Mouse (Mus musculus): ENCODE measurements at regions not wholly inside any gene's neighbourhood (a gene's known extent, or its start where the extent isn't known, plus 50 kb on each side); places are given as distances from the start of the nearest gene placed in this dataset.

DNA sequence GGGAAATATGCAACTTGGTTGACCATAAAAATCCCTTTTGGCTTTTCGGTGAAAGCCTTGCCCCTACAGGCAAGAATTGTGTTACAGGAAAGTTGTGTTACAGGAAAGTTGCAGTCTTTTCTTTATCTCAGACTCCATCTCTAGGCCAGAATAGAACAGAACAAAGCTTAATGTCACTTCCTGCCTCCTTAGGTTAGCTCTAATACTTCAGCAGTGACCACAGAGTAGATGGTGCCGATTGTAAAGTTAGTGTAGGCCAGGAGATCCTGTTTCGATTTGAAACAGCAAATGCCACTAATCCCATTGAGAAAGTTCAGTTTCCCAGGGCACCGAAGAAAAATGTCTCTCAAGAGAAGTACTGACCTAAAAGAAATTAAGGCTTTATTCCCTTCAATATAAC lies 170.3 kb upstream of the Agr3 start:
- no peak overlapping the region for H3K4me3 ChIP-seq (ENCODE audit: insufficient read depth, low read depth, low read length)
- H3K36me3 ChIP-seq (ENCODE audit: control insufficient read depth, insufficient read depth, low read length), result no peaks in the 10 kb centered on the region
- no peaks in the 10 kb centered on the region for H3K27me3 ChIP-seq (replicated peaks; ENCODE audit: control insufficient read depth, insufficient read depth, low read length)
- no peaks in the 10 kb centered on the region for H3K4me1 ChIP-seq (ENCODE audit: control insufficient read depth, insufficient read depth, low read length)
- peak; percentile 11 for DNase-seq
- no peak for TF ChIP-seq CTCF (conservative IDR thresholded peaks at IDR 0.05; ENCODE audit: insufficient read depth, insufficient read length, low read depth, low read length)
- no peak for TF ChIP-seq POLR2A (IDR thresholded peaks at IDR 0.05; ENCODE audit: low read depth, low read length)
- WGBS, result 72% methylated on average over 4 of the region's 4 CpGs
- H3K27ac ChIP-seq (ENCODE audit: insufficient read depth, low read depth, low read length), result no peak overlapping the region

DNA sequence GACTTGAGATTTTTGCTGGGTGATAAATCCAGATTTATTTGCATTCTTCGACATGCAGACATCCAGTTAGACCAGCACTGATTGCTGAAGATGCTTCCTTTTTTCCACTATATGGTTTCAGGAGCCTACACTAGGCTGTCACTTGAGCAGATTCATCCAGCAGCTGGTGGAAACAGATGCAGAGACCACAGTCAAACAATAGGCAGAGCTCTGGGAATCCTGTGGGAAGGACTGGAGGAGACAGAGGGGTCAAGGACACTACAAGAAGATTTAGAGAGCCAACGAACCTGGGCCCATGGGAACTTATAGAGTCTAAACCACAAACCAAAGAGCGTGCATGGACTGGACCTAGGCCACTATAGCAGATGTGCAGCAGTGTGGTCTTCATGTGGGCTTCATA lies 177.4 kb upstream of the Agr3 start:
- Histone ChIP-seq H3K27me3 (replicated peaks; ENCODE audit: control insufficient read depth, insufficient read depth, low read length) (no peaks in the 10 kb centered on the region), H3K27ac (ENCODE audit: insufficient read depth, low read depth, low read length) (no peak overlapping the region), H3K4me1 (ENCODE audit: control insufficient read depth, insufficient read depth, low read length) (no peaks in the 10 kb centered on the region), H3K4me3 (ENCODE audit: insufficient read depth, low read depth, low read length) (no peak overlapping the region), H3K36me3 (ENCODE audit: control insufficient read depth, insufficient read depth, low read length) (no peaks in the 10 kb centered on the region)
- TF ChIP-seq CTCF (conservative IDR thresholded peaks at IDR 0.05; ENCODE audit: insufficient read depth, insufficient read length, low read depth, low read length) (no peak), POLR2A (IDR thresholded peaks at IDR 0.05; ENCODE audit: low read depth, low read length) (no peak)
- no peak for DNase-seq
- 57% methylated on average over 3 of the region's 3 CpGs for WGBS

DNA sequence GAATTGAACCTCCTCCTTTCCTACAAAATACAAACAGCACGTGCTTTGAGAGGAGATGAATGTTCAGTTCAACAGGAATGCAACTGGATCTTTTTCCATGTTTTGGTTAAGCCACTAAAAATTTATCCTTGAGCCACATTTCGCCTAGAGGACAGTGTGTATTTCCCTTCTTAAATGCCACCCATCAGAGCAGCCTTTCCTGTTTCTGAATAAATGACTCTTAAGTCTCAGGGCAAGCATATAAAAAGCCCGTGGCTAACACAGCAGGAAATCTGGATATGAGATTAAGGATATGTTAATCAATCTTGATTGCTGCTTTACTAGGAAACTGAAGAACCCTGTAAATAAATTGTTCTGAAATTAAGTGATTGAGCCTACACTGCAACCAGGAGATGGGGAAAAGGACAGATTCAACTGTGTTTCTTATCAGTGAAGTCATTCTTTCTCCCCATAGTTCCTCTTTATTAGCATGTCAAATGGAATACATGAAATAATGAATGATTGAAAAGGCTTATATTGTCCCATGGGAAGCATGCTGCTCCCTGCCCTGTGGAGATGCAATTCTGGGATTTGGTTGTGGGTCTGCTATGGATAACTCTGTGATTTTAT lies 178.6 kb upstream of the Agr3 start:
- DNase-seq, result peak; percentile 57
- WGBS, result 13% methylated on average over 3 of the region's 3 CpGs

GRCm38 (mm10) chr12:35742729-35743128 lies 182.7 kb upstream of the Agr3 start:
- Histone ChIP-seq H3K36me3 (ENCODE audit: control insufficient read depth, insufficient read depth, low read length) (no peaks in the 10 kb centered on the region), H3K4me3 (ENCODE audit: insufficient read depth, low read depth, low read length) (no peak overlapping the region), H3K4me1 (ENCODE audit: control insufficient read depth, insufficient read depth, low read length) (no peaks in the 10 kb centered on the region), H3K27me3 (replicated peaks; ENCODE audit: control insufficient read depth, insufficient read depth, low read length) (no peaks in the 10 kb centered on the region), H3K27ac (ENCODE audit: insufficient read depth, low read depth, low read length) (no peak overlapping the region)
- DNase-seq, result no peak
- 43% methylated on average over 1 of the region's 1 CpGs for WGBS
- TF ChIP-seq POLR2A (IDR thresholded peaks at IDR 0.05; ENCODE audit: low read depth, low read length) (no peak), CTCF (conservative IDR thresholded peaks at IDR 0.05; ENCODE audit: insufficient read depth, insufficient read length, low read depth, low read length) (no peak)

More for the DNA sequence above, 178.6 kb upstream of the Agr3 start:
- no peaks in the 10 kb centered on the region for H3K27me3 ChIP-seq (replicated peaks; ENCODE audit: control insufficient read depth, insufficient read depth, low read length)
- no peaks in the 10 kb centered on the region for H3K36me3 ChIP-seq (ENCODE audit: control insufficient read depth, insufficient read depth, low read length)
- H3K4me1 ChIP-seq (ENCODE audit: control insufficient read depth, insufficient read depth, low read length), result no peaks in the 10 kb centered on the region
- H3K4me3 ChIP-seq (ENCODE audit: insufficient read depth, low read depth, low read length), result no peak overlapping the region
- TF ChIP-seq POLR2A (IDR thresholded peaks at IDR 0.05; ENCODE audit: low read depth, low read length) (no peak), CTCF (conservative IDR thresholded peaks at IDR 0.05; ENCODE audit: insufficient read depth, insufficient read length, low read depth, low read length) (no peak)
- H3K27ac ChIP-seq (ENCODE audit: insufficient read depth, low read depth, low read length), result peak overlapping the region; percentile 62

DNA sequence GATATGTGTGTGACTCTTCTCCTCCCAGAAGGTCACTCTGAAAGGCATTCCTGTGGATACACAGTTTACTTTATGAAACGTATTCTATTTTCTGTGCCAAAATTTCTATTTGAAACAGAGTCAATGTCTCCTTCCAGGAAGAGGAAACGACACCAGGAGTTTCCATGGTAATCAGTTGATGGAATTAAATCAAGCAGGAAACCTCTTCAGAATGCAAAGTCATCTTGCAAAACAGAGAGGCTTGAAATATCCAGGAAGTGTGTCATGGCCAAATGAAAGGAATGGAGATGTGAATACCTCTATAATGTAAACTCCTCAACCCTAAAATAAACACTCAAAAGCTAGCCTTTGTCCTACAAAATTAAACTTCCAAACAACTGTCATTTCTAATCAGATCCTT lies 189.0 kb upstream of the Agr3 start:
- Histone ChIP-seq H3K27ac (ENCODE audit: insufficient read depth, low read depth, low read length) (no peak overlapping the region), H3K27me3 (replicated peaks; ENCODE audit: control insufficient read depth, insufficient read depth, low read length) (no peaks in the 10 kb centered on the region), H3K4me1 (ENCODE audit: control insufficient read depth, insufficient read depth, low read length) (no peaks in the 10 kb centered on the region), H3K4me3 (ENCODE audit: insufficient read depth, low read depth, low read length) (no peak overlapping the region), H3K36me3 (ENCODE audit: control insufficient read depth, insufficient read depth, low read length) (no peaks in the 10 kb centered on the region)
- DNase-seq, result peak; percentile 58
- TF ChIP-seq CTCF (conservative IDR thresholded peaks at IDR 0.05; ENCODE audit: insufficient read depth, insufficient read length, low read depth, low read length) (no peak), POLR2A (IDR thresholded peaks at IDR 0.05; ENCODE audit: low read depth, low read length) (no peak)
- WGBS, result 47% methylated on average over 2 of the region's 2 CpGs

DNA sequence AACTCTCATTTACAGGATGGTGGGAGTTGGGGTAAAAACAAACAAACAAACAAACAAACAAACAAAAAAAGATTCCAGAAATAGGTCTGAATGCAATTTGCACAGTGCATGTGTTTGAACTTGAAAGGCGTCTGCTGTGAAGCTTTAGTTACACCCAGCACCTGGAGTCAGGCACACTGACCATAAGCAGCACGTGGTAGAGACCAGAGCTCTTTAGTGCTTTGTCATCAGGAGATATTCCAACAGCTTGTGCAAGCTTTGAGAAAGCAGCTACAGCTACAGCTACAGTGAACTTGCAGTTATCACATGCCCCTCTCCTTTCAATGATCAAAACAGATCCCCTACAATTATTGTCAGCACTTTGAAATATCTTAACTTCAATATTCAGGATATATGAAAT lies 190.4 kb upstream of the Agr3 start:
- Histone ChIP-seq H3K4me1 (ENCODE audit: control insufficient read depth, insufficient read depth, low read length) (no peaks in the 10 kb centered on the region), H3K36me3 (ENCODE audit: control insufficient read depth, insufficient read depth, low read length) (no peaks in the 10 kb centered on the region), H3K27ac (ENCODE audit: insufficient read depth, low read depth, low read length) (no peak overlapping the region), H3K27me3 (replicated peaks; ENCODE audit: control insufficient read depth, insufficient read depth, low read length) (no peaks in the 10 kb centered on the region), H3K4me3 (ENCODE audit: insufficient read depth, low read depth, low read length) (no peak overlapping the region)
- no peak for DNase-seq
- TF ChIP-seq POLR2A (IDR thresholded peaks at IDR 0.05; ENCODE audit: low read depth, low read length) (no peak), CTCF (conservative IDR thresholded peaks at IDR 0.05; ENCODE audit: insufficient read depth, insufficient read length, low read depth, low read length) (no peak)
- 71% methylated on average over 2 of the region's 2 CpGs for WGBS

- TF ChIP-seq POLR2A (IDR thresholded peaks at IDR 0.05; ENCODE audit: low read depth, low read length) (no peak), CTCF (conservative IDR thresholded peaks at IDR 0.05; ENCODE audit: insufficient read depth, insufficient read length, low read depth, low read length) (no peak)
- Histone ChIP-seq H3K4me3 (ENCODE audit: insufficient read depth, low read depth, low read length) (no peak overlapping the region), H3K27ac (ENCODE audit: insufficient read depth, low read depth, low read length) (no peak overlapping the region), H3K4me1 (ENCODE audit: control insufficient read depth, insufficient read depth, low read length) (no peaks in the 10 kb centered on the region), H3K27me3 (replicated peaks; ENCODE audit: control insufficient read depth, insufficient read depth, low read length) (no peaks in the 10 kb centered on the region), H3K36me3 (ENCODE audit: control insufficient read depth, insufficient read depth, low read length) (no peaks in the 10 kb centered on the region)
- no peak for DNase-seq
- 92% methylated on average over 1 of the region's 1 CpGs for WGBS
Measured at GRCm38 (mm10) chr12:35734371-35734770, 191.0 kb upstream of the Agr3 start.
